Mouse (Mus musculus) testis, adult 2 months (tissue): ENCODE results near the gene Lnx1. TPM values are rescaled to one million over a fixed set of nuclear protein-coding genes. Genes with fewer than 3 reads are reported as not detected.

Experiments
- H3K27ac ChIP-seq: fragments of 200-500 bp; 2 replicates; pipeline ENCODE4 v1.5.1; 2012; ENCODE audit warnings: low read depth, low read length; ENCODE audit not compliant: control insufficient read depth, insufficient read depth
- H3K27me3 ChIP-seq: fragments of 200-500 bp; 2 replicates; pipeline ENCODE4 v1.6.1; 2012; ENCODE audit warnings: mild to moderate bottlenecking, low read length, moderate library complexity; ENCODE audit not compliant: control insufficient read depth, insufficient read depth
- H3K36me3 ChIP-seq: fragments of 200-500 bp; 2 replicates; pipeline ENCODE4 v1.6.1; 2012; ENCODE audit warnings: mild to moderate bottlenecking, low read length; ENCODE audit not compliant: control insufficient read depth, insufficient read depth
- H3K4me1 ChIP-seq: fragments of 200-500 bp; 2 replicates; pipeline ENCODE4 v1.6.1; 2012; ENCODE audit warnings: low read length; ENCODE audit not compliant: control insufficient read depth, insufficient read depth
- H3K4me3 ChIP-seq: fragments of 200-500 bp; 2 replicates; pipeline ENCODE4 v1.5.1; 2012; ENCODE audit warnings: low read depth, mild to moderate bottlenecking, low read length, moderate library complexity, mixed read lengths; ENCODE audit not compliant: control insufficient read depth
- CTCF ChIP-seq: fragments of 200-500 bp; IDR thresholded peaks from 2 replicates; pipeline ENCODE4 v1.5.1; 2012; ENCODE audit warnings: low read depth, mild to moderate bottlenecking, inconsistent platforms, low read length, moderate library complexity; ENCODE audit not compliant: control insufficient read depth, insufficient read depth, insufficient replicate concordance
- POLR2A ChIP-seq: fragments of 200-500 bp; IDR thresholded peaks from 2 replicates; pipeline ENCODE4 v1.6.1; 2012; ENCODE audit warnings: low read depth, mild to moderate bottlenecking, inconsistent platforms, low read length, moderate library complexity; ENCODE audit not compliant: control insufficient read depth
- polyA plus RNA-seq: library from polyadenylated mRNA; depleted of rRNA; stranded (reverse); fragments of >200 nt; gene quantifications from 2 replicates; pipeline ENCODE4 v1.2.3, GENCODE M21; 2012

Lnx1 gene
- polyA plus RNA-seq, 1 experiment = 1.8 TPM

- TF ChIP-seq CTCF = no peak
- no peak for TF ChIP-seq POLR2A
- Histone ChIP-seq H3K4me1 (no peaks in the 10 kb centered on the region; the same call in none of the 2 replicates), H3K36me3 (no peaks in the 10 kb centered on the region), H3K27me3 (no peaks in the 10 kb centered on the region), H3K27ac (peak overlapping the region; percentile 66), H3K4me3 (no peak overlapping the region)
These were observed 80.8 kb downstream of the Lnx1 start for GRCm38 (mm10) chr5:74621691-74622470.

GRCm38 (mm10) chr5:74618573-74619059 is 84.1 kb downstream of the Lnx1 start:
- Histone ChIP-seq H3K27ac (no peak overlapping the region), H3K4me1 (no peaks in the 10 kb centered on the region; the same call in none of the 2 replicates), H3K4me3 (no peak overlapping the region), H3K36me3 (no peaks in the 10 kb centered on the region), H3K27me3 (no peaks in the 10 kb centered on the region)
- no peak for TF ChIP-seq POLR2A

GRCm38 (mm10) chr5:74617816-74618572 is 84.7 kb downstream of the Lnx1 start:
- Histone ChIP-seq H3K27ac (no peak overlapping the region), H3K27me3 (no peaks in the 10 kb centered on the region), H3K36me3 (no peaks in the 10 kb centered on the region), H3K4me3 (no peak overlapping the region), H3K4me1 (no peaks in the 10 kb centered on the region; the same call in none of the 2 replicates)
- TF ChIP-seq POLR2A = no peak
- no peak for TF ChIP-seq CTCF

GRCm38 (mm10) chr5:74613491-74614151 is 89.1 kb downstream of the Lnx1 start:
- Histone ChIP-seq H3K27ac (peak overlapping the region; percentile 7; the same call in 1 of the 2 replicates), H3K4me3 (no peak overlapping the region), H3K4me1 (no peaks in the 10 kb centered on the region; the same call in 1 of the 2 replicates), H3K27me3 (no peaks in the 10 kb centered on the region), H3K36me3 (no peaks in the 10 kb centered on the region)
- TF ChIP-seq CTCF (no peak), POLR2A (no peak)

- no peak overlapping the region for H3K27ac ChIP-seq
- no peaks in the 10 kb centered on the region for H3K36me3 ChIP-seq
- H3K27me3 ChIP-seq = no peaks in the 10 kb centered on the region
- H3K4me3 ChIP-seq = no peak overlapping the region
- no peaks in the 10 kb centered on the region for H3K4me1 ChIP-seq
- no peak for TF ChIP-seq POLR2A
- no peak for TF ChIP-seq CTCF
These were observed 90.0 kb downstream of the Lnx1 start for GRCm38 (mm10) chr5:74612713-74613112.

DNA sequence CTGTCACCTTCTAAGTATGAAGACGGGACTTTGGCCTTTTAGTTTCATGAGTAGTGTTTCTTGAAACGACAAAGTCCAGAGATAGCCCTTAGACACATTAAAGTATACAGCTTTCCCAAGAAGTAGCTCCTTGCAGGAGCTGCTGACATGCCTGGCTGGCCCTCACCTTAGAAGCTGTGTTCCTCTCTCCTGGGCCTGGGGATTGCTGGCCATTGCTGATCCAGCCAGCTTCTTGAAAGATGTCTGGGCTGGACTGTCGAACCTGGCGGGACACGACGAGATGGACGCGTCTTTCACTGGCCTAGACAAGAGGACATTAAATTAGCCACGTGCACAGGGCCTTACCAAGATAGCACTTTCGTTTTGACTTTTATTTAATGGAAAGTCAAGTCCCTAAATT is 92.2 kb downstream of the Lnx1 start:
- Histone ChIP-seq H3K27ac (no peak overlapping the region), H3K36me3 (no peaks in the 10 kb centered on the region), H3K27me3 (no peaks in the 10 kb centered on the region), H3K4me1 (no peaks in the 10 kb centered on the region), H3K4me3 (no peak overlapping the region)
- TF ChIP-seq POLR2A (no peak), CTCF (no peak)

DNA sequence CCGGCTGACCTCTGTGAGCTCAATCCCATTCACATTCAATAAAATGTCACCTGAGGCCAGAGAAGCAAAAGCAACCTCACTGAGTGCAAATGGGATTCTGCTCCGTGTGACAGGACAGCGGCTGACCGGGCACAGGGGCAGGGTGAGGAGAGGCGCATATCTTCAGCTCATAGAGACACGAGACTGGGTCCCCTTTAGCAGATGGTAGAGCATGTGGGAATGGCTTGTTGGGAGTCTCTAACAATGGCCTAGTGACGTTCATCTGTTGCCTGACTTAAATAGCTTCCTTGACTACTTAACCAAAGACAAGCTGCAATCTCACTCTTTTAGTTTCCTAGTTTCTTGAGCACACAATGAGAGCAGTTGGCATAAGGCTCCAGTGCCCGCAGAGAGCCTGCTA is 96.5 kb downstream of the Lnx1 start:
- Histone ChIP-seq H3K4me1 (no peaks in the 10 kb centered on the region), H3K36me3 (no peaks in the 10 kb centered on the region), H3K27ac (no peak overlapping the region), H3K4me3 (no peak overlapping the region), H3K27me3 (no peaks in the 10 kb centered on the region)
- TF ChIP-seq CTCF (no peak), POLR2A (no peak)
